Mouse (Mus musculus) right cerebral cortex, postnatal 25 days (tissue): Measurements from ENCODE around the gene Pttg1.
A peak's percentile ranks its signal among the peaks of the same experiment; 100 is the strongest.

Experiments used
- DNase-seq: peaks from one replicate; pipeline ENCODE4 v3.0.0; 2022

Pttg1 gene

GRCm38 (mm10) chr11:43425824-43426413 lies at the start of gene Pttg1:
TSS of gene Pttg1 (minus strand) at chr11:43426251.
- DNase-seq = peak; percentile 71

- DNase-seq = peak; percentile 24
Observed at GRCm38 (mm10) chr11:43474225-43474774, 48.2 kb upstream of the Pttg1 start, which contains the start of gene C1qtnf2. TSS of gene C1qtnf2 (plus strand) at chr11:43474276.

- DNase-seq = no peak
Observed at GRCm38 (mm10) chr11:43473635-43474224, 47.7 kb upstream of the Pttg1 start.

GRCm38 (mm10) chr11:43473115-43473514 lies 47.1 kb upstream of the Pttg1 start:
- no peak for DNase-seq

- DNase-seq = no peak
Observed at GRCm38 (mm10) chr11:43470881-43471820, 45.1 kb upstream of the Pttg1 start.

- DNase-seq = no peak
Observed at GRCm38 (mm10) chr11:43470118-43470517, 44.1 kb upstream of the Pttg1 start.

- DNase-seq = no peak
Observed at GRCm38 (mm10) chr11:43463204-43463603, 37.2 kb upstream of the Pttg1 start.

- no peak for DNase-seq
Observed at GRCm38 (mm10) chr11:43452266-43452665, 26.2 kb upstream of the Pttg1 start.

GRCm38 (mm10) chr11:43451322-43451721 lies 25.3 kb upstream of the Pttg1 start:
- no peak for DNase-seq

GRCm38 (mm10) chr11:43449916-43450315 lies 23.9 kb upstream of the Pttg1 start:
- no peak for DNase-seq

GRCm38 (mm10) chr11:43443183-43443582 lies 17.1 kb upstream of the Pttg1 start:
- no peak for DNase-seq

- DNase-seq = no peak
Observed at GRCm38 (mm10) chr11:43441121-43441520, 15.1 kb upstream of the Pttg1 start.

GRCm38 (mm10) chr11:43434024-43434407 lies 8.0 kb upstream of the Pttg1 start:
- no peak for DNase-seq

- DNase-seq = peak; percentile 77
Observed at GRCm38 (mm10) chr11:43433254-43434023, 7.4 kb upstream of the Pttg1 start, which contains the start of gene Slu7. TSS of gene Slu7 (plus strand) at chr11:43433744.

GRCm38 (mm10) chr11:43426414-43426884 lies 398 bp upstream of the Pttg1 start:
- DNase-seq = no peak

GRCm38 (mm10) chr11:43425166-43425709 lies 813 bp downstream of the Pttg1 start:
- no peak for DNase-seq

GRCm38 (mm10) chr11:43424386-43424785 lies 1.7 kb downstream of the Pttg1 start:
- DNase-seq = no peak

- DNase-seq = peak; percentile 10
Observed at GRCm38 (mm10) chr11:43417201-43417600, 8.8 kb downstream of the Pttg1 start.

GRCm38 (mm10) chr11:43412771-43413451 lies 13.1 kb downstream of the Pttg1 start:
- peak; percentile 75 for DNase-seq

GRCm38 (mm10) chr11:43411413-43411812 lies 14.6 kb downstream of the Pttg1 start:
- DNase-seq = peak; percentile 30

GRCm38 (mm10) chr11:43410291-43410690 lies 15.8 kb downstream of the Pttg1 start:
- no peak for DNase-seq
